Mouse (Mus musculus) testis, adult 2 months (tissue): ENCODE results near the gene Tfap2a. TPM values are rescaled to one million over a fixed set of nuclear protein-coding genes. Genes with fewer than 3 reads are reported as not detected.

Experiments used
- H3K27ac ChIP-seq: fragments of 200-500 bp; 2 replicates; pipeline ENCODE4 v1.5.1; 2012; ENCODE audit warnings: low read depth, low read length; ENCODE audit not compliant: control insufficient read depth, insufficient read depth
- H3K27me3 ChIP-seq: fragments of 200-500 bp; 2 replicates; pipeline ENCODE4 v1.6.1; 2012; ENCODE audit warnings: mild to moderate bottlenecking, low read length, moderate library complexity; ENCODE audit not compliant: control insufficient read depth, insufficient read depth
- H3K36me3 ChIP-seq: fragments of 200-500 bp; 2 replicates; pipeline ENCODE4 v1.6.1; 2012; ENCODE audit warnings: mild to moderate bottlenecking, low read length; ENCODE audit not compliant: control insufficient read depth, insufficient read depth
- H3K4me1 ChIP-seq: fragments of 200-500 bp; 2 replicates; pipeline ENCODE4 v1.6.1; 2012; ENCODE audit warnings: low read length; ENCODE audit not compliant: control insufficient read depth, insufficient read depth
- H3K4me3 ChIP-seq: fragments of 200-500 bp; 2 replicates; pipeline ENCODE4 v1.5.1; 2012; ENCODE audit warnings: low read depth, mild to moderate bottlenecking, low read length, moderate library complexity, mixed read lengths; ENCODE audit not compliant: control insufficient read depth
- CTCF ChIP-seq: fragments of 200-500 bp; IDR thresholded peaks from 2 replicates; pipeline ENCODE4 v1.5.1; 2012; ENCODE audit warnings: low read depth, mild to moderate bottlenecking, inconsistent platforms, low read length, moderate library complexity; ENCODE audit not compliant: control insufficient read depth, insufficient read depth, insufficient replicate concordance
- POLR2A ChIP-seq: fragments of 200-500 bp; IDR thresholded peaks from 2 replicates; pipeline ENCODE4 v1.6.1; 2012; ENCODE audit warnings: low read depth, mild to moderate bottlenecking, inconsistent platforms, low read length, moderate library complexity; ENCODE audit not compliant: control insufficient read depth
- polyA plus RNA-seq: library from polyadenylated mRNA; depleted of rRNA; stranded (reverse); fragments of >200 nt; gene quantifications from 2 replicates; pipeline ENCODE4 v1.2.3, GENCODE M21; 2012

Gene Tfap2a
- polyA plus RNA-seq, 1 experiment = 0.23 TPM

- H3K27me3 ChIP-seq = peaks cover 8% of the 10 kb centered on the region
- no peak overlapping the region for H3K4me3 ChIP-seq
- H3K27ac ChIP-seq = no peak overlapping the region
- TF ChIP-seq POLR2A (no peak), CTCF (no peak)
- H3K36me3 ChIP-seq = no peaks in the 10 kb centered on the region
- peaks cover 6% of the 10 kb centered on the region; the same call in 1 of the 2 replicates for H3K4me1 ChIP-seq
Observed at GRCm38 (mm10) chr13:40739901-40740300, 1.7 kb upstream of the Tfap2a start.

DNA sequence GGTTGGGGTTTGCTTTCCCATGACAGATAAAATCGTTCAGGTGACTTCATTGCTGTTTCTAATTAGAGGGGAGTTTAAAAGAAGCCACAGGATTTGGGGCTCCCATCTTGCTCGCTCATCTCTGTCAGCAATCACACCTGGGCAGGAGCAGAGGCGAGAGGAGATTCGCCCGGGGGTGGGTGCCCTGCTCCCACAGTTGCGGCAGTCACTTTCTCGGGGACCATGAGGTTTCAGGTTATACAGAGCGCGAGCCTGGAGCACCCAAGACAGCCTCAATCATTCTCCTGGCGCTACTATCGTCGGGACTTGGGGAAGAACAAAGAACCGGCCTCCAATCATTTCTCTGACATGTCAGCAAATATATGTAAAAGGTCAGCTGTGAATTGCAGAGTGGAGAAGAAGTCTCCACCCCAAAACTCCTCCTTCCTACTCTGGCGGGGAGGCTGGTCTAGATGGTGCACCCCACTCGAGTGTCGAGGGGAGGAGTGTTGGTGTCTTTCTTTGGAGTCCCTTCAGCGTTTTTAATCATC, 1.0 kb upstream of the Tfap2a start:
- Histone ChIP-seq H3K4me1 (peaks cover 6% of the 10 kb centered on the region; the same call in 1 of the 2 replicates), H3K36me3 (no peaks in the 10 kb centered on the region), H3K4me3 (no peak overlapping the region), H3K27ac (no peak overlapping the region), H3K27me3 (peaks cover 10% of the 10 kb centered on the region)
- TF ChIP-seq CTCF (no peak), POLR2A (no peak)

GRCm38 (mm10) chr13:40737761-40738160, 415 bp downstream of the Tfap2a start:
- Histone ChIP-seq H3K4me1 (peaks cover 6% of the 10 kb centered on the region; the same call in 1 of the 2 replicates), H3K36me3 (no peaks in the 10 kb centered on the region), H3K27ac (no peak overlapping the region), H3K27me3 (peaks cover 12% of the 10 kb centered on the region), H3K4me3 (no peak overlapping the region)
- TF ChIP-seq POLR2A (no peak), CTCF (no peak)

- no peak overlapping the region for H3K27ac ChIP-seq
- H3K4me1 ChIP-seq = peaks cover 6% of the 10 kb centered on the region; the same call in 1 of the 2 replicates
Observed at GRCm38 (mm10) chr13:40737099-40737498, 1.1 kb downstream of the Tfap2a start.

DNA sequence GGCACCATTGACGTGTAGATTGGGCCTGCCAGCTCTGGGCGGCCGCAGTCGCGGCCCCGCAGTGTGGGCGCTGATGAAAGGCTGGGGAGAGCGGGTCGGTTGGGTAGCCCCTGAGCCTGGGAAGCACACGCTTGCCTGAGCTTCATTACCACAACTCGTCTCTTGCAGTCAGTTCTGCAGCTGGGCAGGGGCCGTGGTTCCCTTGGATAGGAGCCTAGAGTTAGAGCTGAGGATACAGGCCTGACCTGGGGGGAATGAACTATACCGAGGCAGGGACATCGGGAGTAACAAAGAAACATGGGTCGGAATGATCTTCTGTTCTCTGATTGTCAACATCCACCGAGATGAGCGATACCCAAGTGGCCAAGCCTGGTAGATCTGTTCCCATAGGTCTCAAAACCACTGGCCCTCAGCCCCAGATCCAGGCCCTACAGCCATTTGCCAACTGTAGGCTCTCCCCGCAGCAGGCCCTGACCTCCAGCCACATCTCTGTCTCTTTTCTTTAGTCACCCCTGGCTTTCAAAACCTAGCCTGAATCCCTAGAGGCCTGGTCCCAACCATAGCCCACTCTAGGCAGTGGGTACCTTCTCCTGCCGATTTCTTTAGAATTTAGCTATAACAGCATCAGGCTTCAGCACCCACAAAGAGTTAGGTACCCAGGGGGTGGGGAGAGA, 1.9 kb downstream of the Tfap2a start:
- no peak overlapping the region for H3K27ac ChIP-seq
- peaks cover 11% of the 10 kb centered on the region for H3K4me1 ChIP-seq
- H3K4me3 ChIP-seq = no peak overlapping the region
- H3K36me3 ChIP-seq = no peaks in the 10 kb centered on the region
- peaks cover 17% of the 10 kb centered on the region for H3K27me3 ChIP-seq
- TF ChIP-seq POLR2A = no peak
- TF ChIP-seq CTCF = no peak

More at GRCm38 (mm10) chr13:40737099-40737498, 1.1 kb downstream of the Tfap2a start:
- H3K36me3 ChIP-seq = no peaks in the 10 kb centered on the region
- no peak overlapping the region for H3K4me3 ChIP-seq
- TF ChIP-seq CTCF = no peak
- no peak for TF ChIP-seq POLR2A
- peaks cover 12% of the 10 kb centered on the region for H3K27me3 ChIP-seq

- peaks cover 22% of the 10 kb centered on the region for H3K27me3 ChIP-seq
- TF ChIP-seq CTCF = no peak
- TF ChIP-seq POLR2A = no peak
- H3K36me3 ChIP-seq = no peaks in the 10 kb centered on the region
- peaks cover 17% of the 10 kb centered on the region for H3K4me1 ChIP-seq
- H3K27ac ChIP-seq = no peak overlapping the region
- H3K4me3 ChIP-seq = no peak overlapping the region
Observed at GRCm38 (mm10) chr13:40735416-40736106, 2.6 kb downstream of the Tfap2a start.

DNA sequence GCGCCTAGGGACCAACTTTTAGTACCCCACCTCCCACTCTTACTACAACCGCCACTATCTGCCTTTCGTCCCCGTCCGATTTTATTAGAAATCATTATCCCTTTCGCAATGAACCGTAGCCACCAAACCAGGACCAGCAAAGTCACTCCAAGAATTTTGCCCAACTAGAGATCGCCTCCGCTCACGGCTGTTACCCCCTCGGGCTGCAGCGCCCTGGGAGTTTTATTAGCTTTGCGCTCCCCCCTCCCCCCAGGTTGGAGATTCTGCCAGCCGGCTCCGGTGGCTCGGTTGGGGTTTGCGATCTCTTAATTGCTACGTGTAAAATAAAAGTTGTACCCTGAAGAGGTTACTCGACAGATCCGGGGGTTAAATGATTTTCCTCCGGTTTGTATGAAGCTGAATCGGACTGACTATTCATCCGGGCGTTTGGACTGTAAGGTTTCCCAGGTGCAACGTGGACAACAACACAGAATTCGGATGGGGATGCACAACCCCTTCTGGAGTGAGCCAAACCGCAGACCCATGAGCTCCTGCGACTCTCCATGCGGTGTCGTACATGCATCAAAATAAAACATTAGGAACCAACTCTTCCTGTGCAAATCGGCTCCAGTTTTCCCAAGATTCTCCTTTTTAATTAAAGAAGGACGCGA, 3.7 kb downstream of the Tfap2a start:
- peaks cover 23% of the 10 kb centered on the region for H3K27me3 ChIP-seq
- H3K4me1 ChIP-seq = peaks cover 25% of the 10 kb centered on the region
- no peak overlapping the region for H3K27ac ChIP-seq
- no peak overlapping the region for H3K4me3 ChIP-seq
- TF ChIP-seq CTCF (no peak), POLR2A (no peak)
- H3K36me3 ChIP-seq = no peaks in the 10 kb centered on the region
